Mouse (Mus musculus) heart, postnatal 36 days (tissue): Measurements from ENCODE around the gene Uspl1. TPM values are rescaled to one million over a fixed set of nuclear protein-coding genes. Genes with fewer than 3 reads are reported as not detected.
A peak's percentile ranks its signal among the peaks of the same experiment; 100 is the strongest.
"Not testable (repeated sequence)": the region's sequence is repeated elsewhere in the genome, so short reads cannot be mapped to it uniquely, and the experiment has no call there.

Experiments used
- DNase-seq, 2 experiments: peaks; one replicate each; pipeline ENCODE4 v3.0.0; 2021 to 2022
- intact Hi-C: fragments of 180-260 bp; cut with DNase I; formaldehyde crosslinking; loops from one replicate; pipeline ENCODE4 v1.15.1; 2025
- total RNA-seq, 2 experiments: library from RNA; stranded (reverse); gene quantifications; 2 replicates each; pipeline ENCODE4 v1.2.3; 2021

Uspl1 gene
- total RNA-seq, result 10 to 100 TPM; 18.3 to 18.6 TPM

GRCm38 (mm10) chr5:149184104-149184843 is at the start of gene Uspl1, which contains the start of gene Hmgb1:
Uspl1 (plus strand) TSS chr5:149184350.
Hmgb1 (minus strand) TSS chr5:149184489.
- peak; percentile 99 to 100 for DNase-seq
- intact Hi-C loops, result loop anchor here (1.0 to 10.0 kb wide), 4 partner anchors 45 to 629 kb away; partner anchors contain the start of gene Ubl3

GRCm38 (mm10) chr5:149134751-149135454 is 49.2 kb upstream of the Uspl1 start:
- intact Hi-C loops, result no loop called here
- DNase-seq, result no peak

GRCm38 (mm10) chr5:149135455-149136354 is 48.4 kb upstream of the Uspl1 start:
- intact Hi-C loops, result no loop called here
- no peak for DNase-seq

GRCm38 (mm10) chr5:149136933-149137365 is 47.2 kb upstream of the Uspl1 start:
- peak in 1 of 2 experiments; percentile 31 for DNase-seq
- intact Hi-C loops, result no loop called here

GRCm38 (mm10) chr5:149137447-149137846 is 46.7 kb upstream of the Uspl1 start:
- intact Hi-C loops, result no loop called here
- DNase-seq, result no peak

GRCm38 (mm10) chr5:149138087-149138486 is 46.1 kb upstream of the Uspl1 start:
- DNase-seq, intact Hi-C loops: not testable (repeated sequence)

- no peak for DNase-seq
- intact Hi-C loops, result no loop called here
These were observed 43.8 kb upstream of the Uspl1 start for GRCm38 (mm10) chr5:149140336-149140735.

GRCm38 (mm10) chr5:149141155-149141554 is 43.0 kb upstream of the Uspl1 start:
- DNase-seq, result not testable (repeated sequence)

GRCm38 (mm10) chr5:149143766-149144375 is 40.3 kb upstream of the Uspl1 start:
- intact Hi-C loops, result no loop called here
- DNase-seq, result no peak

More at GRCm38 (mm10) chr5:149141155-149141554, 43.0 kb upstream of the Uspl1 start:
- intact Hi-C loops, result not testable (repeated sequence)

GRCm38 (mm10) chr5:149146691-149147090 is 37.5 kb upstream of the Uspl1 start:
- no peak for DNase-seq
- intact Hi-C loops, result no loop called here

GRCm38 (mm10) chr5:149147386-149148000 is 36.7 kb upstream of the Uspl1 start:
- intact Hi-C loops, result no loop called here
- DNase-seq, result no peak

GRCm38 (mm10) chr5:149150882-149151281 is 33.3 kb upstream of the Uspl1 start:
- intact Hi-C loops, result no loop called here
- no peak for DNase-seq

GRCm38 (mm10) chr5:149152063-149152773 is 31.9 kb upstream of the Uspl1 start:
- DNase-seq, result no peak
- intact Hi-C loops, result no loop called here

- peak; percentile 24 to 36 for DNase-seq
- intact Hi-C loops, result no loop called here
These were observed 31.4 kb upstream of the Uspl1 start for GRCm38 (mm10) chr5:149152774-149153155.

- DNase-seq, result no peak
- intact Hi-C loops, result no loop called here
These were observed 27.1 kb upstream of the Uspl1 start for GRCm38 (mm10) chr5:149156886-149157563.

- no peak for DNase-seq
- intact Hi-C loops, result no loop called here
These were observed 25.1 kb upstream of the Uspl1 start for GRCm38 (mm10) chr5:149159021-149159420.

- no peak for DNase-seq
- intact Hi-C loops, result no loop called here
These were observed 23.7 kb upstream of the Uspl1 start for GRCm38 (mm10) chr5:149160469-149160868.

- DNase-seq, result no peak
These were observed 21.3 kb upstream of the Uspl1 start for GRCm38 (mm10) chr5:149162890-149163289.

GRCm38 (mm10) chr5:149164881-149165280 is 19.3 kb upstream of the Uspl1 start:
- no peak for DNase-seq
- intact Hi-C loops, result loop anchor here (2.0 kb wide), 1 partner anchor 14 kb away; no protein-coding TSS in a partner anchor

More at GRCm38 (mm10) chr5:149162890-149163289, 21.3 kb upstream of the Uspl1 start:
- intact Hi-C loops, result no loop called here
